Mouse (Mus musculus) bone marrow, adult 2 months (tissue): ENCODE results near the gene Trim58. TPM values are rescaled to one million over a fixed set of nuclear protein-coding genes. Genes with fewer than 3 reads are reported as not detected.
A peak's percentile ranks its signal among the peaks of the same experiment; 100 is the strongest.

ENCODE experiments used
- H3K27ac ChIP-seq: fragments of 200-500 bp; 2 replicates; pipeline ENCODE4 v1.5.1; 2012; ENCODE audit warnings: low read depth, mild to moderate bottlenecking, control low read depth, inconsistent platforms, low read length; ENCODE audit not compliant: control insufficient read depth, poor library complexity, insufficient read depth
- H3K4me1 ChIP-seq: fragments of 200-500 bp; 2 replicates; pipeline ENCODE4 v1.6.1; 2011; ENCODE audit warnings: low read length; ENCODE audit not compliant: control insufficient read depth, insufficient read depth
- H3K4me3 ChIP-seq: fragments of 200-500 bp; replicated peaks from 2 replicates; pipeline ENCODE3; 2011; ENCODE audit warnings: mild to moderate bottlenecking, low read depth, low read length, control low read depth; ENCODE audit not compliant: control insufficient read depth
- CTCF ChIP-seq: fragments of 200-500 bp; IDR thresholded peaks from 2 replicates; pipeline ENCODE4 v1.5.1; 2011; ENCODE audit warnings: low read length, control low read depth; ENCODE audit not compliant: control insufficient read depth, insufficient read depth
- POLR2A ChIP-seq: fragments of 200-500 bp; IDR thresholded peaks from 2 replicates; pipeline ENCODE4 v1.6.1; 2011; ENCODE audit warnings: low read depth, mild to moderate bottlenecking, control low read depth, low read length, borderline replicate concordance; ENCODE audit not compliant: control insufficient read depth
- WGBS: fragments of 180-500 bp; shearing (Covaris S2); methylation state at CpG from one replicate; pipeline ENCODE4 v1.1.7; 2018; 5-methylcytosine and 5-hydroxymethylcytosine counted together
- polyA plus RNA-seq: library from polyadenylated mRNA; stranded (reverse); fragments of >200 nt; gene quantifications from 2 replicates; pipeline ENCODE4 v1.2.4, GENCODE M21; 2011; ENCODE audit warnings: low replicate concordance; ENCODE audit not compliant: missing spikeins, insufficient read depth, insufficient read length

Trim58 gene
- polyA plus RNA-seq, 1 experiment: 27.5 TPM

DNA sequence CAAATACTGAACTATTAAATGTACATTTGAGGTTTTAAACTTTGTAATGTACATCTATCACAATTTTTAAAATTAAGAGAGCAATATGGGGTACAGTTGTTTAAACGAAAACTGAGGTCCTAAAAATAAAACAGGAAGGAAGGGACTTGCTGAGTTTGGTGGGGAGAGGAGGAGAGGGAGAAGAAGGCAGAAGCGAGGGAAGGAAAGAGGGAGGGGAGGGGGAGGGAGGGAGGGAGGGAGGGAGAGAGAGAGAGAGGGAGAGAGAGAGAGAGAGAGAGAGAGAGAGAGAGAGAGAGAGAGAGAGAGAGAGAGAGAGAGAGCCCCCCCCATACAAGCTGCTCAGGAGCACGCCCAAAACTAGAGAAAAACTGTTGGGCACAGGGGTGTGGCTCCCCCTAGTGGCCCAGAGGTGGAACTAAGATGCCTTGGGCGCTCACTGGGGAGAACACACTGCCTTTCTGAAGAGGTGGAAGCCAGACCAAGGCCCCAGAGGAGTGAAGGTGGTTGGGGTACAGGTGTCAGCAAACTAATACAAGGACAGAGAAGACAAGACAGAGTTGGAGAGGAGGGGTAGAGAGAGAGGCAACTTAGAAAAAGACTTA is 3.8 kb upstream of the Trim58 start:
- H3K4me1 ChIP-seq: no peaks in the 10 kb centered on the region; the same call in 1 of the 2 replicates
- H3K4me3 ChIP-seq: no peak overlapping the region
- no peak for TF ChIP-seq POLR2A
- TF ChIP-seq CTCF: peak; percentile 89
- WGBS: 2% methylated on average over 4 of the region's 4 CpGs
- H3K27ac ChIP-seq: no peak overlapping the region

DNA sequence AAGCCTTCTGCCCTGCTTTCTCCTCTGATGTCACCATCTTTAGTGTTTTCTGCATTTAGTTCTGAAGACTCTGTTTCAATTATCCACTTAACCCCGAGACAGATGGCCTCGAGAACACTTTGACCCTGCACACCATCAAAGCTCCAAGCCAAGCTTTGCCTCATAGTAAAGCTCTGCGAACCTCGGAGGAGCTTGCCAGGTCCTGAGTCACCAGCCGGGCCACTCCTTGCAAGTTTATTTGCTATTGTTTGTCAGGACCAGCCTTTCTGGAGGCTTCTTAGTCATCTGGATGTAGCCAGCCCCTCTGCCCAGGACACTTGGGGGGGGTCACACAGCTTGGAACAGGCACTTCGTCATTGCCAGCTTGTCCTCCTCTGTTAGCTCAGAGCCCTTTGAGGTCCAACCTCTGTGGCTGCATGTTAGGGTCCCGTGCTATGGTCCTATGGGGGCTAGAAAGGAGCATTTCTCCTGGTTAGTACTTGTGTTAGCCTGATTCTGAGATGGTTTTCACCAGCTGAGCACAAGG is 2.0 kb upstream of the Trim58 start:
- WGBS: 81% methylated on average over 7 of the region's 7 CpGs
- H3K4me3 ChIP-seq: no peak overlapping the region
- TF ChIP-seq POLR2A: no peak
- TF ChIP-seq CTCF: no peak
- no peak overlapping the region for H3K27ac ChIP-seq
- no peaks in the 10 kb centered on the region; the same call in 1 of the 2 replicates for H3K4me1 ChIP-seq

DNA sequence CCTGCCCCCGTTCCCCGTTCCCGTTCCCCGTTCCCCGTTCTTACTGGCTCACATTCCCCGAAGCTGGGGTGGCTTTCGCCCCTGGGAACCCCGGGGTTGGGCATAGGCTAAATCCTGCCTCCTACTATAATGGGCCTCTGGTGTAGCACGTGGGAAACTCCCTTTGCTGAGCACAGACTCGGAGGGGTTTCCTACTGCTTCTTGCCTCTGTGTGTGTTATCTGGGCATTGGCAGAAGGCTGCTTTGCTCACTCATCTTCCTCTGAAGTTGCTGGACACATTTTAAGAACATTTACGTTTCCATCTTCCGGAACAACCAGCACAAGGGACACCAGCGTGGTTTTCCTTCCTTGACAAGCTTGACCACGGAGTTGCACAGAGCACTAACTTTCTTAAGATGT is 792 bp downstream of the Trim58 start:
- TF ChIP-seq CTCF (no peak), POLR2A (no peak)
- H3K27ac ChIP-seq: peak overlapping the region; percentile 97
- H3K4me3 ChIP-seq: peak overlapping the region; percentile 82

DNA sequence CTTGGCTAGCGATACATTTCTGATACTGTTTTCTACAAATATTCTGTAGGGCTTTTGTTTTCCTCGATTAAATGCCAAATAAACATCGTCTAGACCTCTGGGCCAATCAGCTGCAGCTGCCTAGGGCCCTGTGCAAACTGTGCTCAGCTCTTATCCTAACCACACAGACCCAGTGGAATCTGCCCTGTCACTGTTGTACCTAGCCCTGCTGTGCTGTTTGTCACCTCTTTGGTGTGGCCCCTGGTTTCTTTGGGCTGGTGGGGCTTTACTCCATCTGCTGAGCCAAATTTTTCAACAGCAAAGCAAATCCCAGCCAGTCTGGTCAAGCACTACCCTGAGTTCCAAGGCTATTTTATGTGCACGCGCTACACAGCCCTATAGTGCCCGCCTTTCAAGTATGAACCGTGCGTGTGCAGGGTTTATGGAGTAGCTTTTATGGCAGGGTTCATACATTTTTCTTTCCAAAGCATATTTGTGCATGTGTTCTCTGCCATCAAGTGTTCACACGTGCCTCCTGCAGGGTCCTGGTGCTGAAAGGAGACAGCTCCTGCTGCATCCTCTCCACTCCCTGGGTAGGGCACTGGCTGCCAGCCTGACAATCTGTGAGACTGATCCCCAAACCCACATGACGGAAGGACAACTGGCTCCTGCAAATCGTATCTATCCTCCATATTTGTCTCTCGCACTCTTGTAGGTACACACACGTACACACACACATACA is 1.5 kb downstream of the Trim58 start:
- peak overlapping the region; percentile 95 for H3K27ac ChIP-seq
- TF ChIP-seq POLR2A: no peak
- no peak for TF ChIP-seq CTCF
- no peaks in the 10 kb centered on the region; the same call in 1 of the 2 replicates for H3K4me1 ChIP-seq
- H3K4me3 ChIP-seq: peak overlapping the region; percentile 73
- 56% methylated on average over 13 of the region's 13 CpGs for whole genome bisulfite sequencing

More for the DNA sequence above, 792 bp downstream of the Trim58 start:
- WGBS: 5% methylated on average over 14 of the region's 14 CpGs
- H3K4me1 ChIP-seq: no peaks in the 10 kb centered on the region; the same call in 1 of the 2 replicates

DNA sequence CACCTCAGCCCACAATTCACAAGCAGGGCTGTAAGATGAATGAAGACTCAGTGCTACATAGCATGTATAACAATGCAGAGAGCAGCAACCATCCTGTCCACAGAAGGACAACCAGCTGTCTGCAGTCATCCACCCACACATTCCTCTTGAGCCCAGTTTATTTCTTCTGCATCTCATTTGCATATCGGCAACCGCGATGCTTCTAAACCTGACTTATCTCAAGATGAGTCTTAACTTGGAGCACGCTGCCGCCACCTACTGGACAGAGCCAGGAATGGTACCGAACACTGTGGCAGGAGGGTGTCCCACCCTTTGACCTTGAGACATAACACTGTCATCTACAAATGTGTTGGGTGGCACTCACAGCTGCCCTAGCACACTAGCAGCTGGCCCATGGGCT is 3.1 kb downstream of the Trim58 start:
- no peak overlapping the region for H3K27ac ChIP-seq
- no peaks in the 10 kb centered on the region; the same call in 1 of the 2 replicates for H3K4me1 ChIP-seq
- WGBS: 21% methylated on average over 6 of the region's 6 CpGs
- H3K4me3 ChIP-seq: no peak overlapping the region
- TF ChIP-seq CTCF: peak; percentile 94
- no peak for TF ChIP-seq POLR2A

DNA sequence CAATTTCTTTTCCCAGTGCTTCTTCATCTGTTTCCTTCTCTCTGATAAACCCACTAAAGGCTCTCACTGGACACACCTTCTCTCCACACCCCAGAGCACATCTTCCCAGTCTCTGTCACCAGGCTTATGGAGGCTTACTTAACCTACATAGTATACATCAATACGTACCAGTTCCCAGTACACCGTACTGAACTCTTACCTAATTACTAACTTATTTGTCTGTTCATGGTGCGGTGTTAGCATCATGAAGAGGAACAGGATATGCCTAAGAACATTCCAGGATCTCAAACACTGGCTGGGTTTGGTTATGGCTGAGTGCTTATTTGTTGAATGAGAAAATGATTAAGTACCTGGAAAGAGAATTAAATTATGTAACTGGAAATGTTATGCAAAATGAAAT is 14.9 kb downstream of the Trim58 start:
- no peak for TF ChIP-seq POLR2A
- no peak for TF ChIP-seq CTCF
- 88% methylated on average over 3 of the region's 3 CpGs for WGBS
- no peak overlapping the region for H3K4me3 ChIP-seq
- H3K4me1 ChIP-seq: no peaks in the 10 kb centered on the region
- no peak overlapping the region for H3K27ac ChIP-seq

DNA sequence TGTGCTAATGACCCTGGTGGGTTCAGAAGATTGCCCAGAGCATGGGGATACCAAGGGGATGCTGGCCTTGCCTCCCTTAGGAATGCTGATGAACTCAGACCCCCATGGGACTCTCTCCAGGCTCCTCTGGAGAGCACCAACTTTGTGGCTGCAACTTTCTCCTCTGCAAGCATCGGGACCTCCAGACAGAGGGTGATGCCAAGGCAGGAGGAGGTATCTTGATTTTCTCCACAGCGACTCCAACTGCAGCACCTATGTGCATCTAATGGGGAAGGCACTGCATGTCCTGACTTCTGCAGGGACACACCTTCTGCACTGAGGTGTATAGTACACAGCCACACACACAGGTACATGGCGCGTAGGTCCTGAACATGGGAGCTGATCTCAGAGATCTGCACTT is 18.3 kb downstream of the Trim58 start, which contains the start of gene Olfr322:
Gene Olfr322 (plus strand): TSS at position 187 of the 400 bp plus-strand sequence.
- H3K27ac ChIP-seq: no peak within 1 kb of the TSS
- no peaks in the 10 kb centered on the region for H3K4me1 ChIP-seq
- H3K4me3 ChIP-seq: no peak within 1 kb of the TSS
- 76% methylated on average over 4 of the region's 4 CpGs for WGBS
- no peak for TF ChIP-seq POLR2A
- TF ChIP-seq CTCF: no peak

DNA sequence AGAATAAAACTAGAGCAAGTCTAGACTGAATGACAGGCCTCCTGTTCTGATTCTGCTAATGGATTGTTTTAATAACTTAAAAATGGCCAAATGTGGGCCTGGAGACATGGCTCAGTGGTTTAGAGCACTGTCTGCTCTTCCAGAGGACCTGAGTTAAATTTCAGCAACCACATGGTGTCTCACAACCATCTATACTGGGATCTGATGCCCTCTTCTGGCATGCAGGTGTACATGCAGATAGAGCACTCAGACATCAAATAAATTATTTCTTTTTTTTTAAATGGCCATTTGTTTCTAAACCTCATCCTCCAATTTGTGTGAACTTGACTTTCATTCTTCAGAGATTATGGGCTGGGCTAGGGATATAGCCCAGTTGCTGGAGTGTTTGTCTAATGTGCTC is 29.0 kb downstream of the Trim58 start:
- Histone ChIP-seq H3K4me3 (no peak overlapping the region), H3K27ac (no peak overlapping the region), H3K4me1 (no peaks in the 10 kb centered on the region)
- no peak for TF ChIP-seq CTCF
- TF ChIP-seq POLR2A: no peak
